Mouse (Mus musculus): ENCODE measurements around the gene Clstn1. TPM values are rescaled to one million over a fixed set of nuclear protein-coding genes. Genes with fewer than 3 reads are reported as not detected.

Clstn1 gene
- polyA plus RNA-seq, 1 experiment from 2014 or later, result 22.9 TPM

DNA sequence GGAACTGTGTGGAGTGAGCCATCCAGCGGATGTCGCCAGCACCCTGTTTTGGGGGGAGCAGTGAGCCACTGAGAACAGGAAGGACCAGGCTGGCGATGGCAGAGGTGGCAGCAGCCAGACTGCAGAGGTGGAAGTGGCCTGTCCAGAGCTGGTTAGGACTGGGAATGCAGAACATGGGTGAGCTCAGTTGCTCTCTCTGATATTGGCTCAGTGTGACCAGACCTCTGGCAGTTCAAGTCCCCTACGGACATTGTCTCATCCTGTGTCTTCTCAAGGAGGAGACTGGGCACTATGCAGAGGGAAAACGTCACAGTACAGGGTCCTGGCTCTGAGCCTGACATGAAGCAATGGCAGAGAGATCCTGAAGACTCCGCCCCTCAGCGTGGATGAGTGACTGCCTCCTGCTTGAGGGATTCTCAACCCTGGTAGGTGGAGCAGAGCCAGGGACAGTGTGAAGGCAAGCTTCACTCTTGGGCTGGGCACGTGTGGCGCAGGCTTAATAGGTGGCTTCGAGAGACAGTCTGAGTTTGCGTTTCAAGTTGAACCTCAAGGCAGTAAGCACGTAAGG is 11.5 kb downstream of the Clstn1 start:
- Histone ChIP-seq H3K4me1 (ENCODE audit: control insufficient read depth, insufficient read depth, low read length) (peaks cover 3% of the 10 kb centered on the region; the same call in 1 of the 2 replicates), H3K4me2 (replicated peaks; ENCODE audit: low read depth, low read length) (no peak overlapping the region), H3K36me3 (ENCODE audit: control insufficient read depth, insufficient read depth, low read length) (no peaks in the 10 kb centered on the region), H3K4me3 (ENCODE audit: low read depth, low read length) (no peak overlapping the region), H3K27ac (ENCODE audit: low read length) (no peak overlapping the region), H3K9me3 (ENCODE audit: control insufficient read depth, low read depth, low read length) (no peaks in the 10 kb centered on the region), H3K27me3 (ENCODE audit: control insufficient read depth, insufficient read depth, low read length) (no peaks in the 10 kb centered on the region), H3K9ac (replicated peaks; ENCODE audit: low read depth, low read length) (no peak overlapping the region)
- no peak for ATAC-seq (ENCODE audit: insufficient number of reproducible peaks, insufficient read depth, low FRiP score, low read depth)
- 77% methylated on average over 12 of the region's 12 CpGs for WGBS

DNA sequence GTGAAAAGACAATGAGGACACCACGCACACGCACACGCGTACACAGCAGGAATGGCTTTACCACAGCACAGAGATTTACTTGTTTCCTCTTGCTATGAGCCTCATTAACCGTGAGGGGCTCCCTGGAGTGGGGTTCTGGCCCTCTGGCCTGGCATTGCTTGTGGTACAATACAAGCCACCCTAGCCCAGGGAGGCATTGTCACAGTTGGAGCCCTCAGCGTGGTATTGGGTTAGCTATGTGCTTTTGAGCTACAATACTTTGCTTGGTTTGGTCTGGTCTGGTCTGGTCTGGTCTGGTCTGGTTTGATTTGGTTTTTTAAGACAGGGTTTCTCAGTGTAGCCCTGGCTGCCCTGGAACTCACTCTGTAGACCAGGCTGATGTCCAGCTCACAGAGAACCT is 13.3 kb downstream of the Clstn1 start:
- 88% methylated on average over 6 of the region's 6 CpGs for WGBS
- Histone ChIP-seq H3K9me3 (ENCODE audit: control insufficient read depth, low read depth, low read length) (no peaks in the 10 kb centered on the region), H3K4me3 (ENCODE audit: low read depth, low read length) (no peak overlapping the region), H3K36me3 (ENCODE audit: control insufficient read depth, insufficient read depth, low read length) (no peaks in the 10 kb centered on the region), H3K4me1 (ENCODE audit: control insufficient read depth, insufficient read depth, low read length) (0 out of 2 replicates have a peak, but pooled peaks cover 3% of the 10 kb centered on the region), H3K27me3 (ENCODE audit: control insufficient read depth, insufficient read depth, low read length) (no peaks in the 10 kb centered on the region), H3K27ac (ENCODE audit: low read length) (no peak overlapping the region), H3K4me2 (replicated peaks; ENCODE audit: low read depth, low read length) (no peak overlapping the region), H3K9ac (replicated peaks; ENCODE audit: low read depth, low read length) (no peak overlapping the region)
- no peak for ATAC-seq (ENCODE audit: insufficient number of reproducible peaks, insufficient read depth, low FRiP score, low read depth)

DNA sequence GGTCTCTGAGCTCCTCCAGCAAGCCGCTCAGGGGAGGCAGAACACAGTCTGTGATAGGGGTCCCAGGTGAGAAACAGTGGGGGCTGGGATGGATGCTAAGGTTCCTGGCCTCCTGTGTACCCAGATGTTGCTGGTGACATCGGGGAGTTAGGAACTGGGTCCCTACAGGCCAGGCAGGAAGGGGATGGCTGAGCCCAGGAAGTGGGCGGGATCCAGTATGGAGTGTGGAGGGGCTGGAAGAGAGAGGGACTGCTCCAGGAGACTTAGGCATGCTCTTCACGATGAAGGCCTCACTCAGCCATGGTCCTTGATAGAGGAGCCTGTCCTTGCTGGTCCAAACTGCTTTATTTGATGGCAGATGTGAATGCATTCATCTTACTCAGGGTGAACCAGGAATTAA is 13.9 kb downstream of the Clstn1 start:
- H3K4me1 ChIP-seq (ENCODE audit: control insufficient read depth, insufficient read depth, low read length), result 0 out of 2 replicates have a peak, but pooled peaks cover 3% of the 10 kb centered on the region
- no peaks in the 10 kb centered on the region for H3K9me3 ChIP-seq (ENCODE audit: control insufficient read depth, low read depth, low read length)
- H3K27ac ChIP-seq (ENCODE audit: low read length), result no peak overlapping the region
- H3K4me3 ChIP-seq (ENCODE audit: low read depth, low read length), result no peak overlapping the region
- H3K27me3 ChIP-seq (ENCODE audit: control insufficient read depth, insufficient read depth, low read length), result no peaks in the 10 kb centered on the region
- no peaks in the 10 kb centered on the region for H3K36me3 ChIP-seq (ENCODE audit: control insufficient read depth, insufficient read depth, low read length)
- no peak for ATAC-seq (ENCODE audit: insufficient number of reproducible peaks, insufficient read depth, low FRiP score, low read depth)
- WGBS, result 78% methylated on average over 4 of the region's 4 CpGs
- H3K9ac ChIP-seq (replicated peaks; ENCODE audit: low read depth, low read length), result no peak overlapping the region
- H3K4me2 ChIP-seq (replicated peaks; ENCODE audit: low read depth, low read length), result no peak overlapping the region

DNA sequence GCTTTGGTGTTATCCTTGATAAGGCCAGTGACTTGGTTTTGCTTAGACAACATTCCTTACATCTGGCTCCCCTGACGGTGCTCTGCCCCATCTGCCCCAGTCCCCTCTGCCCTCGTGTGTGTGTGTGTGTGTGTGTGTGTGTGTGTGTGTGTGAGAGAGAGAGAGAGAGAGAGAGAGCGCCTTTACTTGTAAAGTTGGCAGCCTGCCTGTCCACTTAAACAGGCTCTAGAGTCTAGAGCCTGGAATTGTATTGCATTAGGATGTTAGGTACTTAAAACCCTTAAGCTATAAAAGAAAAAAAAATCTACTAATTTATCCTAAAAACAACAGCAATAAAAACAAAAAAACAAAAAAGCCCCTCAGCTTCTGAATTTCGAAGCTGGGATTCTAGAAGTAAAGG is 15.2 kb downstream of the Clstn1 start:
- Histone ChIP-seq H3K4me1 (ENCODE audit: control insufficient read depth, insufficient read depth, low read length) (0 out of 2 replicates have a peak, but pooled peaks cover 3% of the 10 kb centered on the region), H3K27me3 (ENCODE audit: control insufficient read depth, insufficient read depth, low read length) (no peaks in the 10 kb centered on the region), H3K36me3 (ENCODE audit: control insufficient read depth, insufficient read depth, low read length) (no peaks in the 10 kb centered on the region), H3K9ac (replicated peaks; ENCODE audit: low read depth, low read length) (no peak overlapping the region), H3K27ac (ENCODE audit: low read length) (no peak overlapping the region), H3K4me2 (replicated peaks; ENCODE audit: low read depth, low read length) (no peak overlapping the region), H3K4me3 (ENCODE audit: low read depth, low read length) (no peak overlapping the region), H3K9me3 (ENCODE audit: control insufficient read depth, low read depth, low read length) (no peaks in the 10 kb centered on the region)
- no peak for ATAC-seq (ENCODE audit: insufficient number of reproducible peaks, insufficient read depth, low FRiP score, low read depth)
- WGBS, result 31% methylated on average over 4 of the region's 4 CpGs

DNA sequence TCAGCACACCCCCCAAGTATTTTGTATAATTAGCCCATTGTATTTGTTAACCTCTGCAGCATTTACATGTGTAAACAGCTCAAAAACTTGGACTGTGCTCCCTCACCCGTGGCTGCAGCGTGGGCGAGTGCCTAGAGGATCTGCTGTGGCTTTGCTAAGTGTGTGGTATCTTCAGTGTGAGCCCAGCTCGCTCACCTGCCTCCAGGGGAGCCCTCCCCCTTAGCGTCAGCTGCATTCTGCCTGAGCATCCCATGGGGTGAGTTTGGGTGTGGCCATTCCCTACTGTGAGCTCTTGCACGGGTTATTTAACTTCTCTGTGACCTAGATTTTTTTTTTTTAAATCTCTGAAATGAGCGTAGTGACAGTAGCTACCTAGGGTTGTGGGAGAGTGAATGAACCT is 16.0 kb downstream of the Clstn1 start:
- 53% methylated on average over 7 of the region's 7 CpGs for WGBS
- H3K9me3 ChIP-seq (ENCODE audit: control insufficient read depth, low read depth, low read length), result no peaks in the 10 kb centered on the region
- H3K4me1 ChIP-seq (ENCODE audit: control insufficient read depth, insufficient read depth, low read length), result peaks cover 4% of the 10 kb centered on the region; the same call in 1 of the 2 replicates
- H3K9ac ChIP-seq (replicated peaks; ENCODE audit: low read depth, low read length), result no peak overlapping the region
- H3K27me3 ChIP-seq (ENCODE audit: control insufficient read depth, insufficient read depth, low read length), result no peaks in the 10 kb centered on the region
- H3K4me2 ChIP-seq (replicated peaks; ENCODE audit: low read depth, low read length), result no peak overlapping the region
- H3K36me3 ChIP-seq (ENCODE audit: control insufficient read depth, insufficient read depth, low read length), result no peaks in the 10 kb centered on the region
- H3K27ac ChIP-seq (ENCODE audit: low read length), result no peak overlapping the region
- H3K4me3 ChIP-seq (ENCODE audit: low read depth, low read length), result no peak overlapping the region
- no peak for ATAC-seq (ENCODE audit: insufficient number of reproducible peaks, insufficient read depth, low FRiP score, low read depth)

DNA sequence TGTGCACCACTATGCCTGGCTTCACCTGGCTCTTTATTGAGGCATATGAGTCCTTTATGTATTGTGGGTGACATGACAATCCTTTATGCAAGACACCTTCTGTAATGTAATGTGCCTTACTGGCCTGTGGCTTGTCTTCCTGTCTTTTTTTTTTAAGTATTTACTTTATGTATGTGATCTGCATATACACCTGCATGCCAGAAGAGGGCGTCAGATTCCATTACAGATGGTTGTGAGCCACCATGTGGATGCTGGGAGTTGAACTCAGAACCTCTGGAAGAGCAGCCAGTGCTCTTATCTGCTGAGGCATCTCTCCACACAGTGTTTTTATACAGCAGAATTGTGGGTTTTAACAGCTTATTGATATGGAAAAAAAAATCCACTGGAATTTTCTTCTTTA is 17.6 kb downstream of the Clstn1 start:
- Histone ChIP-seq H3K27me3 (ENCODE audit: control insufficient read depth, insufficient read depth, low read length) (no peaks in the 10 kb centered on the region), H3K36me3 (ENCODE audit: control insufficient read depth, insufficient read depth, low read length) (no peaks in the 10 kb centered on the region), H3K9ac (replicated peaks; ENCODE audit: low read depth, low read length) (no peak overlapping the region), H3K27ac (ENCODE audit: low read length) (no peak overlapping the region), H3K4me2 (replicated peaks; ENCODE audit: low read depth, low read length) (no peak overlapping the region), H3K4me3 (ENCODE audit: low read depth, low read length) (no peak overlapping the region), H3K4me1 (ENCODE audit: control insufficient read depth, insufficient read depth, low read length) (peaks cover 10% of the 10 kb centered on the region; the same call in 1 of the 2 replicates), H3K9me3 (ENCODE audit: control insufficient read depth, low read depth, low read length) (no peaks in the 10 kb centered on the region)
- ATAC-seq (ENCODE audit: insufficient number of reproducible peaks, insufficient read depth, low FRiP score, low read depth), result no peak
- 44% methylated on average over 1 of the region's 1 CpGs for WGBS

DNA sequence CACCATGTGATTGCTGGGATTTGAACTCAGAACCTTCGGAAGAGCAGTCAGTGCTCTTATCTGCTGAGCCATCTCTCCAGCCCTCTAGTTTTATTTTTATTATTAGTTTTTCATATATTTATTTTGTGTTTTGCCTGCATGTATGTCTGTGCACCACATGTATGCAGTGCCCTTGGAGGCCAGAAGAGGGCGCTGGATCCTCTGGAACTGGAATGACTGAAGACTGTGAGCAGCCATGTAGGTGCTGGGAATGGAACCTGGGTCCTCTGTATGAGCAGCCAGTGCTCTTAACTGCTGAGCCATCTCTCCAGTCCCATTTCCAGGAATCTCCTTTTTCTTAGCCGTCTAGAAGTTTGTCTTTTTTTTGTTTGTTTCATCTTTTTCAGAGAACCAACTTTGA is 18.2 kb downstream of the Clstn1 start:
- no peak for ATAC-seq (ENCODE audit: insufficient number of reproducible peaks, insufficient read depth, low FRiP score, low read depth)
- no peak overlapping the region for H3K4me2 ChIP-seq (replicated peaks; ENCODE audit: low read depth, low read length)

DNA sequence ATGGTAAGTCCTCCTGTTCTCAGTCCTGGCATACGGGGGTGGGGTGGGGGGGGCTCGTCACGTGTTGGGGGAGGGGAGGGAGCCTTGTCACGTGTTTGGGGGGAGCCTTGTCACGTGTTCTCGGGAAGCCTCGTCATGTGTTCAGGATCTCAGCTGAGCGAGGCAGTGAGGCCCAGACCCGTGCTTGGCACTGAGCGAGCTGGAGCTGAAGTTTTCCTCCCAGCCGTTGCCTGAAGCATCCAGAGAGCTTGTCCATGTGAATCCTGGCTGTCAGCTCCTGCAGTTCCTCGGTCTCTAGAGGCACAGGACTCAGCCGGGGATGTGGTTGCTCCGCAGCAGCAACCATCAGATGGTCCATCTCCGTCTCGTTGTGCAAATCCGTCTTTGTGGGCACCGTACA is 19.8 kb downstream of the Clstn1 start:
- Histone ChIP-seq H3K27me3 (ENCODE audit: control insufficient read depth, insufficient read depth, low read length) (no peaks in the 10 kb centered on the region), H3K4me3 (ENCODE audit: low read depth, low read length) (no peak overlapping the region), H3K36me3 (ENCODE audit: control insufficient read depth, insufficient read depth, low read length) (no peaks in the 10 kb centered on the region), H3K9ac (replicated peaks; ENCODE audit: low read depth, low read length) (no peak overlapping the region), H3K4me2 (replicated peaks; ENCODE audit: low read depth, low read length) (no peak overlapping the region), H3K4me1 (ENCODE audit: control insufficient read depth, insufficient read depth, low read length) (peaks cover 10% of the 10 kb centered on the region; the same call in 1 of the 2 replicates), H3K9me3 (ENCODE audit: control insufficient read depth, low read depth, low read length) (no peaks in the 10 kb centered on the region), H3K27ac (ENCODE audit: low read length) (no peak overlapping the region)
- ATAC-seq (ENCODE audit: insufficient number of reproducible peaks, insufficient read depth, low FRiP score, low read depth), result no peak
- 79% methylated on average over 18 of the region's 18 CpGs for WGBS

More for the DNA sequence above, 18.2 kb downstream of the Clstn1 start:
- H3K27ac ChIP-seq (ENCODE audit: low read length), result no peak overlapping the region
- peaks cover 10% of the 10 kb centered on the region; the same call in 1 of the 2 replicates for H3K4me1 ChIP-seq (ENCODE audit: control insufficient read depth, insufficient read depth, low read length)
- no peak overlapping the region for H3K4me3 ChIP-seq (ENCODE audit: low read depth, low read length)
- WGBS, result 75% methylated on average over 3 of the region's 3 CpGs
- no peaks in the 10 kb centered on the region for H3K9me3 ChIP-seq (ENCODE audit: control insufficient read depth, low read depth, low read length)
- no peaks in the 10 kb centered on the region for H3K27me3 ChIP-seq (ENCODE audit: control insufficient read depth, insufficient read depth, low read length)
- no peak overlapping the region for H3K9ac ChIP-seq (replicated peaks; ENCODE audit: low read depth, low read length)
- no peaks in the 10 kb centered on the region for H3K36me3 ChIP-seq (ENCODE audit: control insufficient read depth, insufficient read depth, low read length)

Data from stomach, embryonic 14.5 days (tissue).